Mouse (Mus musculus): ENCODE data around the gene Mrpl3.

GRCm38 (mm10) chr9:105032572-105032971 is 20.5 kb upstream of the Mrpl3 start:
- TF ChIP-seq CTCF (conservative IDR thresholded peaks at IDR 0.05; ENCODE audit: low read length), result no peak
- no peak for TF ChIP-seq POU5F1 (IDR thresholded peaks at IDR 0.05; ENCODE audit: borderline replicate concordance, low read length)

Measured in E14TG2a.4 (cell line).